Mouse (Mus musculus) embryonic facial prominence, embryonic 11.5 days (tissue): ENCODE results near the gene Hip1r. TPM values are rescaled to one million over a fixed set of nuclear protein-coding genes. Genes with fewer than 3 reads are reported as not detected.

Experiments used
- ATAC-seq: fragments of 200-750 bp; cut with Nextera tagmentation; replicated peaks from 2 replicates; pipeline ENCODE4 v1.8.0; 2017; ENCODE audit warnings: low read depth; ENCODE audit not compliant: insufficient number of reproducible peaks, low FRiP score, low TSS enrichment
- DNase-seq: peaks from one replicate; pipeline ENCODE4 v3.0.0-alpha.2; 2015; ENCODE audit warnings: low spot score
- H3K27ac ChIP-seq: fragments of 300-500 bp; sonication (generic); replicated peaks from 2 replicates; pipeline ENCODE4 v1.5.1; 2014; ENCODE audit warnings: mild to moderate bottlenecking, low read depth, low read length, control low read depth
- H3K27me3 ChIP-seq: fragments of 300-500 bp; sonication (generic); 2 replicates; pipeline ENCODE4 v1.6.1; 2014; ENCODE audit warnings: mild to moderate bottlenecking, low read length, moderate library complexity, mixed read lengths; ENCODE audit not compliant: control insufficient read depth, insufficient read depth
- H3K36me3 ChIP-seq: fragments of 300-500 bp; sonication (generic); replicated peaks from 2 replicates; pipeline ENCODE4 v1.6.1; 2014; ENCODE audit warnings: low read depth, mild to moderate bottlenecking, low read length, moderate library complexity, mixed read lengths; ENCODE audit not compliant: control insufficient read depth, insufficient read depth
- H3K4me1 ChIP-seq: fragments of 300-500 bp; sonication (generic); 2 replicates; pipeline ENCODE4 v1.6.1; 2014; ENCODE audit warnings: low read length, mixed read lengths; ENCODE audit not compliant: control insufficient read depth, insufficient read depth
- H3K4me2 ChIP-seq: fragments of 300-500 bp; sonication (generic); 2 replicates; pipeline ENCODE4 v1.6.1; 2014; ENCODE audit warnings: low read depth, mild to moderate bottlenecking, control low read depth, low read length, moderate library complexity
- H3K4me3 ChIP-seq: fragments of 300-500 bp; sonication (generic); 2 replicates; pipeline ENCODE4 v1.5.1; 2014; ENCODE audit warnings: low read depth, low read length, control low read depth
- H3K9ac ChIP-seq: fragments of 300-500 bp; sonication (generic); replicated peaks from 2 replicates; pipeline ENCODE4 v1.6.1; 2014; ENCODE audit warnings: mild to moderate bottlenecking, control low read depth, low read length
- H3K9me3 ChIP-seq: fragments of 300-500 bp; sonication (generic); replicated peaks from 2 replicates; pipeline ENCODE4 v1.6.1; 2016; ENCODE audit warnings: mild to moderate bottlenecking, low read length, inconsistent platforms, mixed read lengths; ENCODE audit not compliant: control insufficient read depth
- WGBS: fragments of 180-500 bp; shearing (Covaris S2); extraction: QIAGEN DNeasy Blood & Tissue Kit; methylation state at CpG from one replicate; pipeline ENCODE4 v1.1.7; 2014; 5-methylcytosine and 5-hydroxymethylcytosine counted together
- polyA plus RNA-seq: library from polyadenylated mRNA; unstranded; fragments of >200 nt; fragmentation: Nextera tagmentation; extraction: Ambion mirVana; gene quantifications from 2 replicates; pipeline ENCODE4 v1.2.1, GENCODE M21; 2014

The Hip1r gene
- polyA plus RNA-seq, 1 experiment from 2014 or later: 3.0 TPM

DNA sequence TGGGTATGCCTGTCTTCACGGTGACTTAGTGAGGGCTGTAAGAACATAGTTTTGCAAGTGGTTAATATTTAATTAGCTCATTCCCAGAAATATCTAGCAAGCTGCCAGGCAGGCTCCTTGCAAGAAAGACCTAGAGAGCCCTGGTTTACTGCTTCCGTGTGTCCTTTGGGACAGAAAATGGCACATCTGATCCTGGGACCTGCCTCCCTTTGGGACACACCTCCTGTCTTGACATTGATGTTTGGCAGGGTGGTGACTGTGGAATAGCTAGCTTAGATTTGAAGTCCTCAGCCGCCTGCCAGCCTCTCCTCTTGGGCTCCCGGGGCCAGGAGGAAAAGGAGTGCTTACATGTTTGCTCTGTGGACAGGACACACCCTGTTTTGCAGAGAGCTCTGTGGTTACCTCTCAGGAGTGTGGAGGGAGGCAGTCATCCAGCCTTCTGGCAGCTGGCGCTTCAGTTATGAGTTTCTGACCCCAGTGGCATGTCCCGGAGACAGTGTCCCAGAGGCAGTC lies 2.3 kb downstream of the Hip1r start:
- H3K9ac ChIP-seq: no peak overlapping the region
- H3K4me2 ChIP-seq: no peak overlapping the region
- no peak overlapping the region for H3K27ac ChIP-seq
- 65% methylated on average over 6 of the region's 6 CpGs for WGBS
- DNase-seq (no peak), ATAC-seq (no peak)
- H3K4me1 ChIP-seq: peaks cover 3% of the 10 kb centered on the region
- peaks cover 4% of the 10 kb centered on the region for H3K27me3 ChIP-seq
- H3K4me3 ChIP-seq: no peak overlapping the region
- no peaks in the 10 kb centered on the region for H3K36me3 ChIP-seq
- no peaks in the 10 kb centered on the region for H3K9me3 ChIP-seq

DNA sequence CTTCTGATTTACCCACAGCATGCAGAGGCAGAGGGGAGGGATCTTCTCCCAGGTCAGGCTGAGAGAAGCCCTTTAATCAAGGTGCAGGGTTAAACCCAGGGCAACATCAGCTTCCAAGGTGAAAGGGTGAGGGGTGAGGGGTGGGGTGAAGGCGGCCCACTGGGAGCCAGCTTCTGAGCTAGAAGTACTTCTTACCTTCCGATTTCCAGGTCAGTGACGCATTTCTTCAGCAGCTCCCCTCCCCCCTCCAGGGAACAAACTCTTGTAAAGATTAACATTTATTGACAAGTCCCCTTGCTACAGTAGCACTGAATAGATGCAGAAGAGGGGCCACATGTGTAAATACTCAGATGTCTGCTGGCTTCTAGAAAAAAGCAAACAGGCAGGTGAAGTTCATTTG lies 3.8 kb downstream of the Hip1r start:
- Histone ChIP-seq H3K9me3 (no peaks in the 10 kb centered on the region), H3K4me2 (no peak overlapping the region), H3K27ac (no peak overlapping the region), H3K36me3 (no peaks in the 10 kb centered on the region), H3K27me3 (peaks cover 4% of the 10 kb centered on the region), H3K9ac (no peak overlapping the region), H3K4me3 (no peak overlapping the region), H3K4me1 (peaks cover 3% of the 10 kb centered on the region)
- no peak for ATAC-seq
- WGBS: 29% methylated on average over 3 of the region's 3 CpGs
- no peak for DNase-seq

DNA sequence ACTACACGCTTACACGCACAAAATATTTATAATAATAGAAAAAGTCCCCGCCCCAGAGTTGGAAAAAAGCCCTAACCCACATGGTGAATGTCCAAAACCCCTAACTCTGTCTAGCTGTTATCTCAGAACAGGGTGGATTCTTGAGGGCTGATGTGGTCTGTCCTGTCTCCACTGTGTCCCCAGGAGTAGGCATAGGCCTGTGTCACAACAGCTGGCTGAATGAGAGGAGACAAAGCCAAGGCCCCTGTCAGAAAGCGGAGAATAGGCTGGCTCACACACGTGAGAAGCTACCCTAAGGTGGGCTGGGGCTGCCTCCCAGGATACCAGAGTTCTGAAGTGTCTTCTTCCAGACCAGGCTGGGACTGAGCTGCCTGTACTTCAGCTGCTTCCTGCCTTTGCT lies 4.7 kb downstream of the Hip1r start:
- Histone ChIP-seq H3K9me3 (no peaks in the 10 kb centered on the region), H3K4me2 (no peak overlapping the region), H3K36me3 (no peaks in the 10 kb centered on the region), H3K4me1 (peaks cover 3% of the 10 kb centered on the region), H3K9ac (no peak overlapping the region), H3K27me3 (peaks cover 4% of the 10 kb centered on the region), H3K27ac (no peak overlapping the region), H3K4me3 (no peak overlapping the region)
- ATAC-seq: no peak
- no peak for DNase-seq
- 81% methylated on average over 5 of the region's 5 CpGs for WGBS

DNA sequence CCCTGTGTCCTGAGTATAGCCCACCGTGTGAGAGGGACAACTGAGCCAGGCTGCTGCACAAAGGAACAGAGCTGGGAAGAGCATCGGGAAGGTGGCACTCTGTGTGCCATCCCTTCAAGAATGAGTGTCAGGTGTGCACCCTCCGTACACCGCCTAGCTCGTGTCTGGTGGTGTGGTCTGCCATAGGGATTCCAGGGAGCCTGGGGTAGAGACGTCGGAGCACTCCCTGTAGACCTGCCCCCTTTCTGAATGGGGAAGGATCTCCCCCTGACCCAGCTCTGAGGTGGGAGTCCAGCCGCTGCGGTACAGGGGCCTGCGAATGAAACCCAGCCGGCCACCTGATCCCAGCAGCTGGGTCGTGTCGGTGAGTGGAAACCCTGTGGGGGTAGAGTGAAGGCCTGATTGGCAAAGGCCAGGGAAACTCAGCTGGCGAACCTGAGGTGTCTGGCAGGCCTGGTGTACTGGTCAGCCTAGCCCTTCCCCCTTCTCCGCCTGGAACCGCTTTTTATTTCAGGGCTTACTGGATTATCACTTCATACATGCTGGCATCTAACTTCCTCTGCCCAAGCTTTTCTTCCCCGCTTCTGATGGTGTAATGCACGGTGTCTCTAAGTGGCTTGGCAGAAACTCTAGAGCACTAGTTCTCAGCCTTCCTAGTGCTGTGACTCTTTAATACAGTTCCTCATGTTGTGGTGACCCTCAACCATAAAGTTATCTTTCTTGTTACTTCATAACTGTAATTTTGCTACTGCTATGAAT lies 6.0 kb downstream of the Hip1r start:
- Histone ChIP-seq H3K9me3 (no peaks in the 10 kb centered on the region), H3K4me3 (no peak overlapping the region), H3K4me1 (peaks cover 3% of the 10 kb centered on the region), H3K4me2 (no peak overlapping the region), H3K9ac (no peak overlapping the region), H3K27ac (no peak overlapping the region), H3K27me3 (no peaks in the 10 kb centered on the region), H3K36me3 (no peaks in the 10 kb centered on the region)
- no peak for DNase-seq
- 75% methylated on average over 18 of the region's 18 CpGs for WGBS
- ATAC-seq: no peak

DNA sequence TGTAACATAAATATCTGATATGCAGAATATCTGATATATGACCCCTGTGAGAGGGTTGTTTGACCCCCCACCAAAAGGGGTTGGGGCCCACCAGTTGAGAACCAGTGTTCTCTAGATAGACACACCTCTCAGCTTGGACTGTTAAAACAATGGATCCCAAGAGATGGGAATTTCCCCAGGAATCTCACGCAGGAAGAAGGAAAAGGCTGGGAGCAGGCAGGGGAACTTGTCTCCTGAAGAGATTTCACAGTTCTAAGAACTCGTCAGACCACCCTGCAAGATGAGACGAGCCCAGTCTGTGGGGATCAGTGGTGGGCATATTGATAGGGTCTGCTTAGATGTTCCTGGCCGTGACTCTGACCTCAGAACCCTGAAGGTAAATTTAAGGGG lies 6.5 kb downstream of the Hip1r start:
- Histone ChIP-seq H3K4me1 (no peaks in the 10 kb centered on the region; the same call in 1 of the 2 replicates), H3K9me3 (no peaks in the 10 kb centered on the region), H3K27me3 (no peaks in the 10 kb centered on the region), H3K36me3 (no peaks in the 10 kb centered on the region), H3K4me2 (no peak overlapping the region), H3K27ac (no peak overlapping the region), H3K4me3 (no peak overlapping the region), H3K9ac (no peak overlapping the region)
- no peak for ATAC-seq
- WGBS: 52% methylated on average over 4 of the region's 4 CpGs
- DNase-seq: no peak

DNA sequence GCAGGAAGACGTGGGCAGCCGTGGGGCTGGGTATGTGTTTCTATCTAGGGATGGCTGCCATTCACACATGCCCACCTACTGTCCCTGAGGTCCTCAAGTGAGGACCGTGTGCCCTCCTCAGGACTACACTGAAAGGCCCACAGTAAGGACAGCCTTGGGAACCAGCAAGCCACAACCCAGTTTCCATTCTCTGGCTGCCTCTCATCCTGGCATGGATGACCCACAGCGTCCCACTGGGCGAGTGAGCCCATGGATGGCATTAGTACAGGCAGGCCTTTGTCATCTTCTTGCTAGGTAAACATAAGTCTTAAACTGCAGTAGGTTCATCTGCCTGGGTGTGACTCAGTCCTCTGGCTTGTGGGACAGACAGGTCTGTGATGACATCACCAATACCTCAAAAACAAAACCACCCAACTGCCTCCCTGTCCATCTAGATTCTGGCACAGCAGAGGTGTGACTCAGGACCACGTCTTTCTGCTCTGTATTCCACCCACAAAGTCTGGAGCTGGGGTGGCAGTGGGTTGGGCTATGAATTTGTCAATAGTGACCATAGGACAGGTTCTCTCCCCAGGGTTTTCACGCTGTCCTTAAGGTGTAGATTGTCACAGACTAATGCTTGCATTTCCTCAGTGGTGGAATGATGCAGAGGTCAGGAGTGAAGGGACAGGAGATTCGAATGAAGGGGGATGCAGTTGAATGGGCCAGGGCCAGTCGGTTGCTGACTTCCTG lies 7.3 kb downstream of the Hip1r start:
- DNase-seq (no peak), ATAC-seq (no peak)
- Histone ChIP-seq H3K27me3 (no peaks in the 10 kb centered on the region), H3K4me1 (no peaks in the 10 kb centered on the region; the same call in 1 of the 2 replicates), H3K9ac (no peak overlapping the region), H3K36me3 (no peaks in the 10 kb centered on the region), H3K9me3 (no peaks in the 10 kb centered on the region), H3K27ac (no peak overlapping the region), H3K4me2 (no peak overlapping the region), H3K4me3 (no peak overlapping the region)
- WGBS: 79% methylated on average over 9 of the region's 9 CpGs

DNA sequence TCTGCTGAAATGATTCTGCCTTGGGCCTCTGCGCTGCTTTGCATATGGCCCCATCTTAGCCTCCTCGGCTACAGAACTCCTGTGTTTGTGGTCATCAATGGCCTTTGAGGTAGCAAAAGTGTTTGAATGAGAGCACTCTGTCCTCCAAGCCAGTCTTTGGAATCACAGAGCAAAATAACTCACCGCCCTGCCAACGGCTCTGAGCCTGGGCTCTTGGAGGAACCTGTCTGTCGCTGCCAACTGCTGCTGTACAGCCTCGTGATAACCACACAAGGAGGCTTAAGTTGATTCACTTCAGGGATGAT lies 7.8 kb downstream of the Hip1r start:
- Histone ChIP-seq H3K9me3 (no peaks in the 10 kb centered on the region), H3K4me1 (no peaks in the 10 kb centered on the region; the same call in 1 of the 2 replicates), H3K27me3 (no peaks in the 10 kb centered on the region), H3K36me3 (no peaks in the 10 kb centered on the region), H3K9ac (no peak overlapping the region), H3K27ac (no peak overlapping the region), H3K4me3 (no peak overlapping the region), H3K4me2 (no peak overlapping the region)
- no peak for DNase-seq
- 83% methylated on average over 6 of the region's 6 CpGs for WGBS
- no peak for ATAC-seq

DNA sequence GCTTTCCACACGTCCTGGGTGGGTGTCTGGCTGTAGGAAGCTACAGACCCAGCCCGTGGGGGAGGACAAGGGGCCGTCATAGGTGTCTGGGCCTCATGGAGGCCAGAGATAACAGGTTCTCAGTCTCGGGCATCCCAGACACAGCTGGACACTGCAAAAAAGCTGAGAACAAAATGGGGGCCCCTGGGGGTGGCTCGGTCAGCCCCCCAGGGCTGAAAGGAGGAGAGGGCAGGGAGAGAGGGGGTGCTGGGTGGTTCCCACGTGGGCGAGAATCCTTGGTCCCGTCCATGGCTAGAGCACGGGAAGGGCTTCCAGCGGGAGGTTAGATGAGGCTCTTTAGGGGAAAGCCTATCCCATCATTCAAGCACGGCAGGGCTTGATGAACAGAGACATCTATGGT lies 9.4 kb downstream of the Hip1r start:
- no peaks in the 10 kb centered on the region for H3K4me1 ChIP-seq
- H3K27me3 ChIP-seq: no peaks in the 10 kb centered on the region
- no peak for DNase-seq
- no peak overlapping the region for H3K9ac ChIP-seq
- H3K4me3 ChIP-seq: no peak overlapping the region
- 79% methylated on average over 11 of the region's 11 CpGs for WGBS
- no peak overlapping the region for H3K27ac ChIP-seq
- no peaks in the 10 kb centered on the region for H3K36me3 ChIP-seq
- H3K4me2 ChIP-seq: no peak overlapping the region
- H3K9me3 ChIP-seq: no peaks in the 10 kb centered on the region
- no peak for ATAC-seq
